Mouse (Mus musculus): ENCODE data around the gene Optc. TPM values are rescaled to one million over a fixed set of nuclear protein-coding genes. Genes with fewer than 3 reads are reported as not detected.

The Optc gene
- polyA plus RNA-seq, 1 experiment from 2014 or later = 3.4 TPM

DNA sequence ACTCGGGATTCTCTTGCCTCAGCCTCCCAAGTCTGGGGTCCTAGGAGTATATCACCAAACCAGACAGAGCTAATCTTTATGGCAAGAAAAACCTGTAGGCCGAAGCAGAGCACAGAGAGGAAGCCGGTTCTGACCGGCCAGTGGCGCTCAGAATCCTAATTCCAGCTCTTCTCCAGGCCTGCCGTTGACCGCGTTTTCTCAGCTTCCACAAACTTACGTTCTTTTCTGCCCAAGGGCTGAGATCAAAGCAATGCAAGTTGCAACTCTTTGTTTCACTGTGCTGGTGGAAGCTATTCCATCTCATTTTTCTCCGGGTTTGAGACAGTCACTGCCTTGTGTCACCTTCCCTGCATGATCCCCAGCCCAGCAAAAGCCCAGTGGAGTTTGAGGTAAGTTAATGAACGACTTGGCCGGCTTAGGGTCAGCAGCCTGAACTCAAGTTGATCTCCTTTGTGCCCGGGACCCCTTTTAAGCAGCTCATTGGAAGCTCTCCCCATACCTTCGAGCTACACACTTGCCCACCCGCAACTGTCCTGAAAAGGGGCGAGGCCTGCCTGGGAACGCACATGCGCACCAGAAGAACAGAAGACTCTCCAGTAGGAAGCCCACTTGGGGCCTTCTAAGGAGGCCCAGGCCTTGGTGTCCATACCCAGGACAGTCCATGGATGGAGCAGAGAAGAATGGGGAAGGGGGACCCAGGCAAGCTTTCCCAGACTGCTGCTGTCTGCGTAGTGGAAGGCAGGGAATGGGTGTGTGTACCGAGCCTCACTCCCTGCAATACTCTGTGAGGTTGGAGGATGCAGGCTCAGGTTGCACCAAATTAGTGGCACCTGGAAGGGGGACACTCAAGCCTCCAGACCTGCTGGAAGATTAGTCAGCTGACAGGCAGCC lies 47.7 kb downstream of the Optc start:
- WGBS = 73% methylated on average over 20 of the region's 20 CpGs
- H3K4me2 ChIP-seq (ENCODE audit: low read length) = no peak overlapping the region
- no peak overlapping the region for H3K4me3 ChIP-seq (ENCODE audit: low read depth, low read length)
- H3K27me3 ChIP-seq (replicated peaks; ENCODE audit: control insufficient read depth, insufficient read depth, low read length) = no peaks in the 10 kb centered on the region
- no peaks in the 10 kb centered on the region for H3K36me3 ChIP-seq (ENCODE audit: control insufficient read depth, insufficient read depth, low read length)
- H3K9ac ChIP-seq (ENCODE audit: low read length) = no peak overlapping the region
- H3K9me3 ChIP-seq (replicated peaks; ENCODE audit: control insufficient read depth, low read length) = no peaks in the 10 kb centered on the region
- peaks cover 24% of the 10 kb centered on the region for H3K4me1 ChIP-seq (ENCODE audit: control insufficient read depth, insufficient read depth, low read length)
- no peak for DNase-seq (ENCODE audit: low spot score)
- H3K27ac ChIP-seq (ENCODE audit: low read depth, low read length) = peak overlapping the region; percentile 1; the same call in 1 of the 2 replicates
- no peak for ATAC-seq

GRCm38 (mm10) chr1:133859257-133859656 lies 48.5 kb downstream of the Optc start:
- Histone ChIP-seq H3K36me3 (ENCODE audit: control insufficient read depth, insufficient read depth, low read length) (no peaks in the 10 kb centered on the region), H3K4me3 (ENCODE audit: low read depth, low read length) (no peak overlapping the region), H3K27me3 (replicated peaks; ENCODE audit: control insufficient read depth, insufficient read depth, low read length) (no peaks in the 10 kb centered on the region), H3K27ac (ENCODE audit: low read depth, low read length) (peak overlapping the region; percentile 16; the same call in 1 of the 2 replicates), H3K9me3 (replicated peaks; ENCODE audit: control insufficient read depth, low read length) (no peaks in the 10 kb centered on the region), H3K4me1 (ENCODE audit: control insufficient read depth, insufficient read depth, low read length) (peaks cover 31% of the 10 kb centered on the region), H3K9ac (ENCODE audit: low read length) (no peak overlapping the region), H3K4me2 (ENCODE audit: low read length) (no peak overlapping the region)
- WGBS = 47% methylated on average over 6 of the region's 6 CpGs
- DNase-seq (ENCODE audit: low spot score) = peak; percentile 69
- peak; percentile 50; the same call in 1 of the 2 replicates for ATAC-seq

DNA sequence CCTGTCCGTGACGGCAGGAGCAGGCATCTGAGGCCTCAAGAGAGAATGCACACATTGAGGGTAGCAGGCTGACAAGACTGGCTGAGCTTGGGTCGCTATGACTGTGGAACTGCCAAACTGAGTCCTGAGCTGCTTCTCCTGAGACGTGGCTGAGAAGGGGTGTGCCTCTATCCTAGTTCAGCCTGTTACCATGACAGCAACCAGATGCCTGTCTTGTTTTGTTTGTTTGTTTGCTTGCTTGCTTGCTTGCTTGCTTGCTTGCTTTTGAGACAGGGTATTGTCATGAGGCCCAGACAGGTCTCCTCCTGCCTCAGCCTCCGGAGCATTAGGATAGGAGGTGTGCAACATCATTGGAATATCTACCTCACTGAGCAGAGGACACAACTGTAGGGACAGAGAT lies 50.0 kb downstream of the Optc start:
- Histone ChIP-seq H3K27me3 (replicated peaks; ENCODE audit: control insufficient read depth, insufficient read depth, low read length) (no peaks in the 10 kb centered on the region), H3K9me3 (replicated peaks; ENCODE audit: control insufficient read depth, low read length) (no peaks in the 10 kb centered on the region), H3K36me3 (ENCODE audit: control insufficient read depth, insufficient read depth, low read length) (no peaks in the 10 kb centered on the region), H3K27ac (ENCODE audit: low read depth, low read length) (no peak overlapping the region), H3K9ac (ENCODE audit: low read length) (no peak overlapping the region), H3K4me2 (ENCODE audit: low read length) (no peak overlapping the region), H3K4me3 (ENCODE audit: low read depth, low read length) (no peak overlapping the region), H3K4me1 (ENCODE audit: control insufficient read depth, insufficient read depth, low read length) (peaks cover 25% of the 10 kb centered on the region)
- DNase-seq (ENCODE audit: low spot score) = no peak
- ATAC-seq = no peak
- WGBS = 77% methylated on average over 5 of the region's 5 CpGs

- Histone ChIP-seq H3K4me1 (ENCODE audit: control insufficient read depth, insufficient read depth, low read length) (peaks cover 25% of the 10 kb centered on the region), H3K27me3 (replicated peaks; ENCODE audit: control insufficient read depth, insufficient read depth, low read length) (no peaks in the 10 kb centered on the region), H3K4me2 (ENCODE audit: low read length) (no peak overlapping the region), H3K4me3 (ENCODE audit: low read depth, low read length) (no peak overlapping the region), H3K9me3 (replicated peaks; ENCODE audit: control insufficient read depth, low read length) (no peaks in the 10 kb centered on the region), H3K9ac (ENCODE audit: low read length) (no peak overlapping the region), H3K27ac (ENCODE audit: low read depth, low read length) (no peak overlapping the region), H3K36me3 (ENCODE audit: control insufficient read depth, insufficient read depth, low read length) (no peaks in the 10 kb centered on the region)
- WGBS = 91% methylated on average over 5 of the region's 5 CpGs
- ATAC-seq = no peak
- DNase-seq (ENCODE audit: low spot score) = no peak
Measured at GRCm38 (mm10) chr1:133857171-133857570, 50.6 kb downstream of the Optc start.

- DNase-seq (ENCODE audit: low spot score) (no peak), ATAC-seq (no peak)
- Histone ChIP-seq H3K27ac (ENCODE audit: low read depth, low read length) (no peak overlapping the region), H3K4me3 (ENCODE audit: low read depth, low read length) (no peak overlapping the region), H3K9me3 (replicated peaks; ENCODE audit: control insufficient read depth, low read length) (no peaks in the 10 kb centered on the region), H3K9ac (ENCODE audit: low read length) (no peak overlapping the region), H3K4me1 (ENCODE audit: control insufficient read depth, insufficient read depth, low read length) (peaks cover 25% of the 10 kb centered on the region), H3K36me3 (ENCODE audit: control insufficient read depth, insufficient read depth, low read length) (no peaks in the 10 kb centered on the region), H3K4me2 (ENCODE audit: low read length) (no peak overlapping the region), H3K27me3 (replicated peaks; ENCODE audit: control insufficient read depth, insufficient read depth, low read length) (no peaks in the 10 kb centered on the region)
- WGBS = 61% methylated on average over 3 of the region's 3 CpGs
Measured at GRCm38 (mm10) chr1:133856655-133857054, 51.1 kb downstream of the Optc start.

DNA sequence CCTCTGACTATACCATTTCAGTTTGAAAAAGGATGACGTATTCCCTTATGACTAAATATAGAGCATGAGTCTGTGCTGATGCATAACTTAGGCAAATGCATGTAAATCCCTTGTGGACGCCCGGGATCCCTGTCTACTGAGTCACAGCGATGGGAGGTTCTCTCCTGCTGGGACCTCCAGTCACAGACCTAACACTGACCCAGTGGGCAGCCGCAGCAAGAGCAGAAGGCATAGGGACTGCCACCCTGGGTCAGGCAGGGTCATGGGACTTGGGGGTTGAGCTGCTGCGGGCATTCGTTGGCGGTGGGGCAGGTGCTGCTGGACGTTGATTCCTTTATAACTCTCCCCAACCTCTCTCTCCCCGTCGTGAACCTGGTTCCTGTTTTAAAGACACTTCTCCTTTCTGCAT lies 51.7 kb downstream of the Optc start:
- no peak for DNase-seq (ENCODE audit: low spot score)
- Histone ChIP-seq H3K4me3 (ENCODE audit: low read depth, low read length) (no peak overlapping the region), H3K9me3 (replicated peaks; ENCODE audit: control insufficient read depth, low read length) (no peaks in the 10 kb centered on the region), H3K27me3 (replicated peaks; ENCODE audit: control insufficient read depth, insufficient read depth, low read length) (no peaks in the 10 kb centered on the region), H3K4me2 (ENCODE audit: low read length) (no peak overlapping the region), H3K9ac (ENCODE audit: low read length) (no peak overlapping the region), H3K27ac (ENCODE audit: low read depth, low read length) (no peak overlapping the region), H3K4me1 (ENCODE audit: control insufficient read depth, insufficient read depth, low read length) (peaks cover 25% of the 10 kb centered on the region), H3K36me3 (ENCODE audit: control insufficient read depth, insufficient read depth, low read length) (no peaks in the 10 kb centered on the region)
- ATAC-seq = 0 out of 2 replicates have a peak, but pooled peaks have one; percentile 21
- 23% methylated on average over 11 of the region's 11 CpGs for WGBS

DNA sequence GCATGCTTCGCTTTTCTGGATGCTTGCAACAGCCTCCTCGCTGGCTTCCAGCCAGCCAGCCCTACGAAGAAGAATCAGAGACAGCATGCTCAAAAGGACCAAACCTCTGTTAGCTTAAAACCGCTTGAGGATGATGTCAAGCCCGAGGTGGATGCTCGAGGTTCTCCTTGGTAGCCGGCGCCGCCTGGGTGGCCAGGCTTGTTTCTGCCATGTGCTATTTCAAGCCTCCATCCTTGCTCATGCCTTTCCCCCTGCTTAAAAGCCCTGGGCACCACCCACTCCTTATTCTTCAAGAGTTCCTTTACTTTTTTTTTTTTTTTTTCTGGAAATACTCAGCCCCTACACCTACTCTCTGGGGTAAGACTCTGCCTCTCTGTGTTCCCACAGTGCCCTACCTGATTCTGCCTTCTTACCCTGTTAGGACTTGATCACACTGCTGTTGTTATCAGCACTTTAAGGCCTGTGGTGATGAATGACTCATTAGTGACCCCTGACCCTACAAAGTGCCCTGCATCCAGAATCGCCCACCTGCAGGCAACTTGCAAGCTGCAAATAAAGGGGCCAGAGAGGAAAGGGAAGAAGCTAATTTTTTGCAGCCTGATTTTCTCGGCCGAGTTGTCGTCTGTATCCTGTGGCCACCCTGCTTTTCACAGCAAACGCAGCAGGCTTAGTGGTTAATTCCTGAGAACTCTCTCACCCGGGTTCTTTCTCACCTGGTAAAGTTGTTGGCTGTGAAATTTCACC lies 52.4 kb downstream of the Optc start:
- ATAC-seq (peak; percentile 16; the same call in 1 of the 2 replicates), DNase-seq (ENCODE audit: low spot score) (peak; percentile 78)
- H3K4me2 ChIP-seq (ENCODE audit: low read length) = peak overlapping the region; percentile 53
- H3K27ac ChIP-seq (ENCODE audit: low read depth, low read length) = 0 out of 2 replicates have a peak overlapping the region, but pooled peaks have one; percentile 52
- H3K4me3 ChIP-seq (ENCODE audit: low read depth, low read length) = peak overlapping the region; percentile 25
- 10% methylated on average over 15 of the region's 15 CpGs for WGBS
- H3K36me3 ChIP-seq (ENCODE audit: control insufficient read depth, insufficient read depth, low read length) = no peaks in the 10 kb centered on the region
- H3K27me3 ChIP-seq (replicated peaks; ENCODE audit: control insufficient read depth, insufficient read depth, low read length) = no peaks in the 10 kb centered on the region
- no peaks in the 10 kb centered on the region for H3K9me3 ChIP-seq (replicated peaks; ENCODE audit: control insufficient read depth, low read length)
- H3K4me1 ChIP-seq (ENCODE audit: control insufficient read depth, insufficient read depth, low read length) = peaks cover 25% of the 10 kb centered on the region
- H3K9ac ChIP-seq (ENCODE audit: low read length) = peak overlapping the region; percentile 55

DNA sequence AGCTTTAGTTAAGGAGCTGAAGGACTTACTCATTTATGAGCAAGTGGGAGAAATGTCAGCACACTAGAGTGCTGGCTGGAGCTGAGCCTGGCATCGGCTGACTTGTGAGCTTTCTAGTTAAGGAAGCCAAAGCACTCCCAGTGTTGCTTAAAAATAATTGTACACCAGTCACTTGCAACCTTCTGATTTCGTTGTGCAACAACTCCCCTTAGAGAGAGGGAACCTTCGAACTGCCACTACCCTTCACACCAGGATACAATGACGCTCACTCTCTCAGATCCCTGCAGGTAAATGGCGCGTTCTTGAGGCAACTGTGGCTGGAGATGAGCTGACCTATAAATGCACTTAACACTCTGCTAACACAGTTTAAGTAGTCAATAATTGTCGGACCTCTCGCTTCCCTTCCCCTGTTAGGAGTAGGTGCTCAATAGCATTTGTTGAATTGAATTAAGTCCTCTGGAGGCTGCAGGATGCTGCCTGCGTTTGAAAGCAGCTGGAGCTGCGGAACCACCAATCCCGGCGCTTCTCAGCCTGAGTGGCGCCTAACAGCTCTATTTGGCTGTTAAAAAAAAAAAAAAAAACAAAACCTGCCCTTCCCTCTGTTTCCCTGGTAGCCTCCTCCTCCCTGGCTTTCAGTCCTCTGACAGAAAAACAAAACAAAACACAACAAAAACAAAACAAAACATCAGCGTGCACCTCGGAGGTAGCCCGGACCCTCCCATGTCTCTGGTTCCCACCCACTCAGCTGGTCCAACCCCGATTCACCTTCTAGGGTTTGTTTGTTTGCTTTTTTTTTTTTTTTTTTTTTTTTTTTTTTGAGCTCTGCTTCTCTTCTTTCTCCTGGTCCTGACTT lies 53.2 kb downstream of the Optc start:
- 2% methylated on average over 17 of the region's 17 CpGs for WGBS
- H3K4me3 ChIP-seq (ENCODE audit: low read depth, low read length) = peak overlapping the region; percentile 25
- no peaks in the 10 kb centered on the region for H3K9me3 ChIP-seq (replicated peaks; ENCODE audit: control insufficient read depth, low read length)
- peaks cover 25% of the 10 kb centered on the region for H3K4me1 ChIP-seq (ENCODE audit: control insufficient read depth, insufficient read depth, low read length)
- ATAC-seq = peak; percentile 66
- peak overlapping the region; percentile 55 for H3K9ac ChIP-seq (ENCODE audit: low read length)
- H3K27me3 ChIP-seq (replicated peaks; ENCODE audit: control insufficient read depth, insufficient read depth, low read length) = no peaks in the 10 kb centered on the region
- peak; percentile 78 for DNase-seq (ENCODE audit: low spot score)
- peak overlapping the region; percentile 53 for H3K4me2 ChIP-seq (ENCODE audit: low read length)
- H3K36me3 ChIP-seq (ENCODE audit: control insufficient read depth, insufficient read depth, low read length) = no peaks in the 10 kb centered on the region
- H3K27ac ChIP-seq (ENCODE audit: low read depth, low read length) = peak overlapping the region; percentile 52; the same call in 1 of the 2 replicates
